Mouse (Mus musculus): ENCODE measurements around the gene Ephb6. TPM values are rescaled to one million over a fixed set of nuclear protein-coding genes. Genes with fewer than 3 reads are reported as not detected.

The Ephb6 gene
- polyA plus RNA-seq (2012; rRNA removed), result 33.5 and 40.0 TPM in 2 replicates

DNA sequence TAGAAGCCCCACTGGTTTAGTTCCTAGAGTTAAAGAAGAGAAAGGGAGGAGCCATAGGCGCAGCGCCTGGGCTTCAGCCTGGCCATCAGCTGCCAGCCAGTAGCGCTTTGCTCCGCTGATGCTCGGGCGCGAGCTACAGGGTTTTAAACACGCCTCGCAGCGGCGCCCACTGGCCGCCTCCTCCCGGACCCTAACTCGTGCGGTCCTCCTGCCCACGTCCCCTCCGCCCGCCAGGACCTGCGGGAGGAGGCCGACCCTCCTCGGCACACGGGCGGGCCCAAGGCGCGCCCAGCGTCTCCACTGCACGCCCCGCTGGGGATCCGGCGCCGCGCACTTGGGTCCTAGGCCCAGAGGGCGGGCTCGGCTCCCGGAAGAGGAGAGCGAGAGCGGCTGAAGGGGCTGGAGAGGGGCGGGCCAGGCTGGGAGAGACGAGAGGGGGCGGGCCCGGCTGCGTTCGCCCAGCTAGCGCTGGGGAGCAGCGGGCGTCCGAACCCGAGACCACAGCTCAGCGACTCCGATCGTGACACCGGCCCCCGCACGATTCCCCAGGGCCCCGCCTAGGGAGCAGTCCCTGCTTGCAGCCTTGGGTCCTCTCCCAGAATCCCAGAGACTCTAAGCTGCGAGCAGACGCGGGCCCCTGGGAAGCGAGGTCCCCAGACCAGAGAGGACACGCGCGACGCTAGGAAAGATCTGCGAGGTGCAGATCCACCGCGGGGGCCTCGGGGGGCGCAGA is at the start of gene Ephb6:
Gene Ephb6, plus strand, starts transcription at position 422 of the 733 bp plus-strand sequence.

DNA sequence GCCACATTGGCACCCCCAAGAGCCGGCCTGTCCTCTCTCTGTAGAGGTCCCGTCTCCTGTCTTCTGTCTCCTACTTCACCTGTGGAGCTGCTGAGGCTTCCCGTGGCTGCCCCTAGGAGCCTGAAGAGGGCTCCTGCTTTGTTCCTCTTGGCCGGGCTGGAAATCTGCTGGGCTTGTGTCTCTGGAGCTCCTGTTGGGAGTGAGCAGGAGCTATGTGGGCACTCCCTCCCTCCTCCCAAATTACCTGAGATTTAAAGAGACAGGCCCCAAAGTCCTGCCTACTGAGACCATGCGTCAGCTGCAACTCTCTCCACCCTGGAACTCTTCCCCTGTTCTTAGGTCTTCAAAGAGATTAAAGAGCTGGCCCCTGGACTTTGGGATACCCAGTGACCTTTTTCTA is 30.9 kb downstream of the Ephb6 start, which contains the start of gene Trpv6:
Gene Trpv6, minus strand, starts transcription at position 228 of the 400 bp plus-strand sequence.

Other genes with a start within 250 kb of the Ephb6 start
- gene Prss3, start 227.8 kb upstream of the Ephb6 start, polyA plus RNA-seq (2012; rRNA removed), result 0.09 and 0.15 TPM in 2 replicates
- not detected in 2 replicates for gene Gm5771, start 213.1 kb upstream of the Ephb6 start, polyA plus RNA-seq (2012; rRNA removed)
- not detected in 2 replicates for gene Gm10334, start 159.3 kb upstream of the Ephb6 start, polyA plus RNA-seq (2012; rRNA removed)
- gene Prss1, start 146.6 kb upstream of the Ephb6 start, polyA plus RNA-seq (2012; rRNA removed), result not detected in 2 replicates
- gene Prss2, start 83.7 kb upstream of the Ephb6 start, polyA plus RNA-seq (2012; rRNA removed), result not detected in 2 replicates
- 0.04 and 0.19 TPM in 2 replicates for gene Trpv6, start 30.9 kb downstream of the Ephb6 start, polyA plus RNA-seq (2012; rRNA removed)
- gene Trpv5, start 75.3 kb downstream of the Ephb6 start, polyA plus RNA-seq (2012; rRNA removed), result not detected in 2 replicates
- not detected in 2 replicates for gene Llcfc1, start 78.9 kb downstream of the Ephb6 start, polyA plus RNA-seq (2012; rRNA removed)
- gene Kel, start 98.9 kb downstream of the Ephb6 start, polyA plus RNA-seq (2012; rRNA removed), result 0.63 and 0.71 TPM in 2 replicates
- not detected in 2 replicates for gene Olfr459, start 169.7 kb downstream of the Ephb6 start, polyA plus RNA-seq (2012; rRNA removed)
- gene Pip, start 242.1 kb downstream of the Ephb6 start, polyA plus RNA-seq (2012; rRNA removed), result not detected in 2 replicates
- gene Sval2, start 247.5 kb downstream of the Ephb6 start, polyA plus RNA-seq (2012; rRNA removed), result not detected in 2 replicates